Mouse (Mus musculus): Measurements from ENCODE around the gene Zfp281.

The Zfp281 gene

DNA sequence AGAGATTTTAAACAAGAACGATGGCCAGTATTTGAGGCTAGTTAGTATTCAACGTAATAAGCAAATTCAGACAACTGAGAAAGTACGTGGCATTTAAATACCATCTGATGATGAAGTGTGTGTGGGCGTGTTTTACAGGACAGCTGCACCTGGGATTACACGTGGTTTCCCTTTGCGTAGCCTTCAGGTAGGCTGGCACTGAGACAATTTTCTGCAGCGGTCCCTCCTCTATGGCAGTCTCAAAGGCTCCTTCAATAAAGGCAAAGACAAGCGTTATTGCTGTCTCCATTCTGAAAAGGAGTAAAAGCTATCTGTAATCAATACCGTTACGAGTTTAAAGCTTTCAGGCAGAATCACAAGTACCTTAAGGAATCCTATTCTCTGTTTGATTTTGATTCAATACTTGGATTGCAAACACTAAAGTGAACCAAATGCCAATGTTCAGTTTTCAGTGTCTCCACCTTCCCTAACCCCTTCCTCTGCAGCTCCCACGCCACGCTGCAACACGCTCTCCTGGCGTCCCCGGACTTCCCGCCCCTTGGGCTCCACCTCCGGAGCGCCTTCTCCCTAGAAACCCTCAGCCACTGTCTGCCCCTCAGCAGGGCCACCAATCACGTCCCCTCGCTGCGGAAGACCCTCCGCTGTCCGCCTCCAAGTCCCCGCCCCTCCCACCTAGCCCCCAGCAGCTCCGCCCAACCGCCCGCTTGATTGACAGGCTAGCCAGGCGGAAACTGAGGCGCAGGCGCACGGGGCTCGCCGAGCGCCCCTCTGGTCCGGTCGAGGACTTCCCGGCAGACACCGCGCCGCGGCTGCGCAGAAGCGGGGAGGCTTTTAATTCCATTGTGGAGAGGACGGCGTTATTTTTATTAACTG lies at the start of gene Zfp281:
Gene Zfp281 (plus strand): TSS at position 756 of the 873 bp plus-strand sequence.
- in situ Hi-C loops (cut with MboI; ENCODE audit: low sequenced_read_pairs): no loop called here

DNA sequence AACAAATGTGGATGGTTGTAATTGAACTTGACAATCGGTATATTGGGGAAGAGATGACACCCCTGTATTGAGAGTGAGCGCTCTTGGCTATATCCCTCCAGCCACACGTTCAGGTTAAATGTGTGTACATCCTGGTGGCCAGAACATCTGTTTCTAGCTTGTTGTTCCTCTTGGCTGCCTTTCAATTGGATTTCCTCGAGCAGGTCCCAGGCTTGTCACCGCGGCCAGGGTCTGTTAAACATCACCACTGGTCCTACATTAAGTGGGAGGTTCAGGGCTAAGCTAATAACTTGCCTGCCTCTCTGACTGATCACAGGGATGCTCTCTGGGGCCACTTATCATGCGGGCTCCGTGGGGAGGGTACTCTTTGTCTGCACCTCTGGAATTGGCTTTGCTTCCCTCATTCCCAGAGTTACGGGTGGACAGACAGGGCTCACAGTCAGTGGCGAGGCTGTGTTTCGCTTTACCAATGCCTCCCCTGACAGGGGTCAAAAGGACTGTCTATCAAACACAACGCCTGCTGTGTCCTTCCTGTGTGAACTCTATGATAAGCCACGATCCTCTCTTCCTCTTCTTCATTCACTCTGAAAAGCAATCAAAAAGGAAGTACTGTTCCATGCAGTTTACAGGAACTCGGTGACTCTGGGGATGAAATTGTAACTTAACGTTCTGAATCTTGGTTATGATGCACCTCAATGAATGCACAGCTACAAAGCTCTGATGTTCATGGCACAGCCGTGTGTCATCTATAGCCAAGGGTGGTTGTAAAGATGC lies 46.6 kb upstream of the Zfp281 start:
- in situ Hi-C loops (cut with MboI; ENCODE audit: low sequenced_read_pairs): no loop called here

- in situ Hi-C loops (cut with MboI; ENCODE audit: low sequenced_read_pairs): no loop called here
Observed at GRCm38 (mm10) chr1:136579360-136579759, 45.3 kb upstream of the Zfp281 start.

GRCm38 (mm10) chr1:136580266-136580665 lies 44.4 kb upstream of the Zfp281 start:
- in situ Hi-C loops (cut with MboI; ENCODE audit: low sequenced_read_pairs): no loop called here

DNA sequence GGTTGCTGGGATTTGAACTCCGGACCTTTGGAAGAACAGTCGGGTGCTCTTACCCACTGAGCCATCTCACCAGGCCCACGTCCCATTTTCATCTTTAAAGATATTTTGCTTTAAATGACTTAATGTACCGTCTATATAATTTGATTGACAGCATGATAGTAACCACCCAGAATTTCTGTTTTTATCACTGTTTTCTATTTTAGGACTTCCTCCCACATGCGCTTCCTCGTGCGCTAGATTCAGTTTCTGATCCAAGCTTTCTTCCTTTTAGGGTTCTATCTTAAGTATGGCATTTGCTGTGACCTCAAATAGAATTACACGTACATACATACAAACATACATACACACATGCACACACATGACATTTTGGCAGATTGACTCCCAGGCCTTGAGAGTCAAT lies 42.9 kb upstream of the Zfp281 start:
- in situ Hi-C loops (cut with MboI; ENCODE audit: low sequenced_read_pairs): no loop called here

DNA sequence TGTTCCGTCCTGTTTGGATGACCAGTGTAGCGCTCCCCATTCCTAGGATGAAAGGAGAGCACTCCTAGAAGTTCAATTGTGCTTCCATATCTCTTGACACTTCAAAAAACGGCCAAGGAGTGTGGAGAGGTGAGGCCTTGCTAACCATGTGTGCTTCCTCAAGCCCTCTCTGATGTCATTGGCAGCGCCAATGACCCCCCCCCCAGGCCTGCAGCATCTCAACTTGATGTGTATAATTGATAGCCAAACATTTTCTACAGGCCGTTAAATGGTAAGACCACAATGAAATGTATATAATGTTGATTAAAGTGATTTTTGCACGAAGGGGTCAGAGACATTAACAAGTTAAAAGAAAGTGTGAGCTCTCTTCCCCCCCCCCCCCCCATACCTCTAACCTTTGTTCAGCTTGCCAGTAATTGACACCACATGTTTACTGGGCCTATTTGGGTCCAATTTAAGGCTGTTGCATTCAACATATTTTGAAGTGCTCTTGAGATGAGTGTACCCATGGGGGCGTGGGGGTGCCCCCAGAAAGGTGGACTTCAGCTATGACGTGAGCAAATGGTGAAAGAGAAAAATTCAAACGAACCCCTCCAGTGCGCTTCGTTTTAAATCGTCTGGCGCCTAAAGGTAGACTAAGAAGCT lies 36.8 kb upstream of the Zfp281 start:
- in situ Hi-C loops (cut with MboI; ENCODE audit: low sequenced_read_pairs): no loop called here

GRCm38 (mm10) chr1:136588908-136589307 lies 35.8 kb upstream of the Zfp281 start:
- in situ Hi-C loops (cut with MboI; ENCODE audit: low sequenced_read_pairs): no loop called here

DNA sequence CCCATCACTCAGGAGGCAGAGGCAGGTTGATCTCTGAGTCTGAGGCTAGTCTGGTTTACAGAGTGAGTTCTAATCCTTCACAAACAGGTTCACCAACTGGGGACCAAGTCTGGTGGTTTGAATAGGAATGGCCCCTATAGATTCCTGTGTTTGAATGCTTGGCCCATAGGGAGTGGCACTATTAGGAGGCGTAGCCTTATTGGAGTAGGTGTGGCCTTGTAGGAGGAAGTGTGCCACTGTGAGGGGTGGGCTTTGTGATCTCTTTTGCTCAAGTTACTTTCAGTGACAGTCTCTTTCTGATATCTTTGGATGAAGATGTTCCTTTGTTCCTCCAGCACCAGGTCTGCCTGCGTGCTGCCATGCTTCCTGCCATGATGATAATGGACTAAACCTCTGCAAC lies 32.0 kb upstream of the Zfp281 start:
- in situ Hi-C loops (cut with MboI; ENCODE audit: low sequenced_read_pairs): no loop called here

GRCm38 (mm10) chr1:136594235-136594850 lies 30.4 kb upstream of the Zfp281 start:
- in situ Hi-C loops (cut with MboI; ENCODE audit: low sequenced_read_pairs): no loop called here

DNA sequence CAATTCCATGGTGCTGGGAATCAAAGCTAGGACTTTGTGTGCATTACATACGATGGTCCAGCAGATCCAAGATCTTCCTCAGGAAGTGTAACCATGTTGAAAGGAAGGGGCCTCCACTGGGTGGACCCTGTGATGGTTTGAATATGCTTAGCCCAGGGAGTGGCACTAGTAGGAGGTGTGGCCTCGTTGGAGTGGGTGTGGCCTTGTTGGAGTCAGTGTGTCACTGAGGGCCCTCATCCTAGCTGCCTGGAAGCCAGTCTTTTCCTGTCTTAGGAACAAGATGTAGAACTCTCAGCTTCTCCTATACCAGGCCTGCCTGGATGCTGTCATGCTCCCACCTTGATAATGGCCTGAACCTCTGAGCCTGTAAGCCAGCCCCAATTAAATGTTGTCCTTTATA lies 27.9 kb upstream of the Zfp281 start:
- in situ Hi-C loops (cut with MboI; ENCODE audit: low sequenced_read_pairs): no loop called here

GRCm38 (mm10) chr1:136598286-136598685 lies 26.4 kb upstream of the Zfp281 start:
- in situ Hi-C loops (cut with MboI; ENCODE audit: low sequenced_read_pairs): no loop called here

GRCm38 (mm10) chr1:136600067-136600466 lies 24.6 kb upstream of the Zfp281 start:
- in situ Hi-C loops (cut with MboI; ENCODE audit: low sequenced_read_pairs): no loop called here

- in situ Hi-C loops (cut with MboI; ENCODE audit: low sequenced_read_pairs): no loop called here
Observed at GRCm38 (mm10) chr1:136600647-136601345, 23.9 kb upstream of the Zfp281 start.

DNA sequence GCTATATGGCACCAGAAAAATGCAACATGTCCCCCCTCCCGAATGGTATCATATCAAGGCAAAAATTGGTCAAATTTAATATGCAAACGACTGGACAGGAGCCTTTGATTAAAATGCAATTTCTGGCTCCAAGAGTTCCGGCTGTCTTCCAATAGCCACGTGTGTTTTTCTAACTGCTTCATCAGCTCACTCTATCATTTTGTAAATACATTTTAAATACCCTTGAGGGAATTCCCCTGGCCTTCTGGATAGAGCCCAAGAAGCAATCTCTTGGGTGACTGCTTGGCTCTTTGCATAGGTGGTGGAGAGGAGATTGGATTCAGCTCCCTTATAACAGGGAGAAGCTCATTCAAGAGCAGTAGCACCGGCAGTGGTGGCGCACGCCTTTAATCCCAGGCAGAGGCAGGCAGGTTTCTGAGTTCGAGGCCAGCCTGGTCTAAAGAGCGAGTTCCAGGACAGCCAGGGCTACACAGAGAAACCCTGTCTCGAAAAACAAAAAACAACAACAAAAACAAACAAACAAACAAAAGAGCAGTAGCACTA lies 23.3 kb upstream of the Zfp281 start:
- in situ Hi-C loops (cut with MboI; ENCODE audit: low sequenced_read_pairs): no loop called here

- in situ Hi-C loops (cut with MboI; ENCODE audit: low sequenced_read_pairs): no loop called here
Observed at GRCm38 (mm10) chr1:136602303-136602702, 22.4 kb upstream of the Zfp281 start.

GRCm38 (mm10) chr1:136604190-136604589 lies 20.5 kb upstream of the Zfp281 start:
- in situ Hi-C loops (cut with MboI; ENCODE audit: low sequenced_read_pairs): no loop called here

DNA sequence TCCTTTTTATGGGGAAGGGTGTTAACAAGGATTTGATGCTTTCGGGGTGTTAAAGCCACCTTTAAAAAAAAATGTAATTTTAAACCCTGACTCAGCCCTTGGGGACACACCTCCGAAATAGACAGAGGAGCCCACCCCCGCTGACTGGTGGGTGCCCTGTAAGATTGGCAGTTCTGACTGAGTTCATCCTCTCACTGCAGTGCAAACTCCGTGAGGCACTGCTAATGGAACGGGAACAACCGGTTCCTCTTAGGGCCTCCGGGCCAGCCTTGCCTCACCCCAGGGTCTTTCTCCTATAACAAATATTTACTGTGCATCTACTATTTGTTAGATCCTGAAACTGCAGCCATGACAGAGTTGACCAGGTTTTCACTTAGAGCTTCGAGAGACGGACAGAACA lies 18.9 kb upstream of the Zfp281 start:
- in situ Hi-C loops (cut with MboI; ENCODE audit: low sequenced_read_pairs): no loop called here

DNA sequence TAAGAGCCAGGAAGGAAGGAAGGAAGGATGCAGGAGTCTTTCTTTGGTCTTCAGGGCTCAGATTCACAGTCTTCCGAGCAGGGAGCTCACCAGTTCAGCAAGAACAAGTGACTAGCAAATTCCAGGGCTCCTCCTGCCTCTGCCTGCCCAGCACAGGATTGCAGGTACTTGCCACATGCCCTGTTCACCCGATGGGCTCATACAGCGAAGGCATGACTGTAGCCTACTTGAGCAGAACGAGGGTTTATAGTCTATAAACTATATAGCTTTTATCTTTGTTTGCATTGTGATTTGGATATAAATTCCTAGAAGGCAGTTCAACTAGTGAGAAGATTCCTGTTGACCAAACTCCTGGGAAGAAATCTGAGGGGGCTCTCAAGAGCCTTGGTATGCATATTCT lies 18.4 kb upstream of the Zfp281 start:
- in situ Hi-C loops (cut with MboI; ENCODE audit: low sequenced_read_pairs): no loop called here

DNA sequence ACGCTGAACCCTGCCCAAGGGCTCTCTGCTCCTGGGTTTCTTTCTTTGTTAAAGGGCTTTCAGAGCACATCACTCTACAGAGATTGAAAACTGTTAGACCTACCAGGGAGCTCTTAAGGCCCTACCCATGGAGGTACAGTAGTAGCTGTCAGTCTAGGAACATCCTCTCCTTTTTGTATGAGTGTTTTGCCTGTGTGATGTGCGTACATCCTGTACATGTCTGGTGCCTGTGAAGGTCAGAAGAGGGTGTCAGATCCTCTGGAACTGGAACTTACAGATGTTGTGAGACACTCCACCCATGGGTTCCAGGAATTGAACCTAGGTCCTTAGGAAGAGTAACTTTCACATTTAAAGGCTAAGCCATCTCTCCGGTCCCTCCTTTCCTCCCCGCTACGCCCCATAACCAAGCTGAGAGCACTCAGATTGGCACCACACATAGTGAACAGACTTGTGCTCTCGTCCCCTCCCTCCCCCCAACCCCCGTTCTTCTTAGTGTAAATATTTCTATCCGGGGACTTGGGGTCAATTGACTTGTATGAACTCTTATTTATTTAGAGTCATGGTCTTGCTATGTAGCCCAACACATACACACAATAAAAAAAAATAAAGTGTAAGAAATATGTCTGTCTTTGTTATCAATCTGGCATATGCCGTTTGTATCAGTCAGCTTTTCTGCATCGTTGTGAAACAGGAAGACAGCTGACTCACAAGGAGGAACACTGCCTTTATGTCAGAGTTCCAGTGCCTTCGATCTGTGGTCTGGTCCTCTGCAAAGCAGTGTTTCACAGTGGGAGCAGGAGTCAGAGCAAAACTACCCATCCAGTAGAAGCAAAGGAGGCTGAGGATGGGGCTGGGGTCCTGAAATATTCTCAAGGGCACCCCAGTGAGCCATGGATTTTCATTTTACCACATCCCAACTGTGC lies 16.1 kb upstream of the Zfp281 start:
- in situ Hi-C loops (cut with MboI; ENCODE audit: low sequenced_read_pairs): no loop called here
